Mouse (Mus musculus): ENCODE data around the gene Tnrc6a. TPM values are rescaled to one million over a fixed set of nuclear protein-coding genes. Genes with fewer than 3 reads are reported as not detected.
A peak's percentile ranks its signal among the peaks of the same experiment; 100 is the strongest.

Tnrc6a gene
- polyA plus RNA-seq, 1 experiment from 2014 or later, result 68.3 TPM

DNA sequence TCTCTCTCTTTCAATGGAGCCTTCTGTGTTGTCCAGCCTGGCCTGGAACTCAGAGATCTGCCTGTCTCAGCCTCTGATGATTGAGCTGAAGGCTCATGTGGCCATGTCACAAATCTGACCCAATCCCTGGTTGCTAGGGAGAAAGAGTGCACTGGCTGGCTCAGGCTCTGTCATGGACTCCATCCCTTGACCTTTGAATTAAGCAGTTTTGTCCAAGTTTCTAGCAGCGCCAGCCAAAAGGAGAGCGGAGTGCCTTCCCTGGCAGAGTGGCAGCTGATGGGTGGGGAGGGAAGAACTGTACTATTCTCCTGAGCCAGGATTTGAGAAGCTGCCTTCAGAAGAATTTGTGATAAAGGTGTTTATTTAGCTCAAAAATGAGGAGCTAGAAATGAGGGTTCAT is 17.4 kb upstream of the Tnrc6a start:
- Histone ChIP-seq H3K27me3 (no peaks in the 10 kb centered on the region), H3K9me3 (no peaks in the 10 kb centered on the region), H3K4me2 (no peak overlapping the region), H3K4me3 (no peak overlapping the region), H3K4me1 (peaks cover 12% of the 10 kb centered on the region), H3K9ac (no peak overlapping the region), H3K27ac (no peak overlapping the region), H3K36me3 (no peaks in the 10 kb centered on the region)
- WGBS, result 91% methylated on average over 2 of the region's 2 CpGs
- no peak for ATAC-seq (ENCODE audit: insufficient number of reproducible peaks, insufficient read depth, low FRiP score, low TSS enrichment, low read depth)

DNA sequence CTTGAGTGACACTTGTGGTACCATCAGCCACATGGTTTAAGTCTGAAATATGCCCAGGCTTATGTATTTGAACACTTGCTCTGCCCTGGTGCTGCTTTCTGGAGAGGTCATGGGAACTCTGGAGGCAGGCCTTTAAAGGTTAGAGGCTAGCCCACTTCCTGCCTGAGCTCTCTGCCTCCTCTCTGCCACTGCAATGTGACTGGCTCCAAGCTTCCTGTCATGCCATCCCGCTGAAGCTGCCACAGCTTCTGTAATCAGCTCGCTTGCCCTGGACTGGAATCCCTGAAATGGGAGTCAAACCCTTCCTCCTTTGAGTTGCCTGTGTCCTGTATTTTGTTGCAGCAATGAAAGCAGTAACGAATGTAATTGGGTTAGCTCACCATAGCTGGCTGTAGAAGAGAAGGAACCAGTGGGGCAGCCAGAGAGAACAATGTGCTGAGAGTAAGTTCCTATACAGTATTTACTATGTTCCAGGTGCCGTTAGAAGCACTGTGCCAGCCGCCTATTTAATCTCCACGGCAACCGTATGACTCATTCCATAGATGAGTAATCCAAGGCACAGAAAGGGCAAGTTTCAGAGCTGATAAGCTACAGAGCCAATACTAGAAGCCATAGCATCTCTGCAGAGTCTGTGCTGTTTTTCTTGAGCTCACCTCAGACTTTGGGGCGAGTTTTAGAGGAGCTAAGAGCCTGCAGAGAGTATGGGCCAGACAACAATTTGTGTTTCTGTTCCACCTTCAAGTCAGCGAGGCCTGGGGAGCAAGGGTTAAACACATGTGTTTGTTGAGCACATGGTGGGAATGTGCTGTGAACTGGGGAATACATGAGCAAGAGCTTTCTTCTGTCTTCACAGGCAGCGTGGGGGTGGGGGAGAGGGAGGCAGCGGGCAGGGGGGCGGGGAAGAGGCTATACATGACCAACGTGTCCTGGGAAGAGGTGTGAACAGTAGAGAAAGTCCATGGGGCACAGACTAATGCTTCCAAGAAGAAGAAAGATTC is 15.3 kb upstream of the Tnrc6a start:
- Histone ChIP-seq H3K4me1 (peaks cover 12% of the 10 kb centered on the region), H3K36me3 (no peaks in the 10 kb centered on the region), H3K4me2 (no peak overlapping the region), H3K9ac (no peak overlapping the region), H3K27ac (no peak overlapping the region; the same call in 1 of the 2 replicates), H3K4me3 (no peak overlapping the region), H3K9me3 (no peaks in the 10 kb centered on the region), H3K27me3 (no peaks in the 10 kb centered on the region)
- WGBS, result 60% methylated on average over 13 of the region's 13 CpGs
- no peak for ATAC-seq (ENCODE audit: insufficient number of reproducible peaks, insufficient read depth, low FRiP score, low TSS enrichment, low read depth)

DNA sequence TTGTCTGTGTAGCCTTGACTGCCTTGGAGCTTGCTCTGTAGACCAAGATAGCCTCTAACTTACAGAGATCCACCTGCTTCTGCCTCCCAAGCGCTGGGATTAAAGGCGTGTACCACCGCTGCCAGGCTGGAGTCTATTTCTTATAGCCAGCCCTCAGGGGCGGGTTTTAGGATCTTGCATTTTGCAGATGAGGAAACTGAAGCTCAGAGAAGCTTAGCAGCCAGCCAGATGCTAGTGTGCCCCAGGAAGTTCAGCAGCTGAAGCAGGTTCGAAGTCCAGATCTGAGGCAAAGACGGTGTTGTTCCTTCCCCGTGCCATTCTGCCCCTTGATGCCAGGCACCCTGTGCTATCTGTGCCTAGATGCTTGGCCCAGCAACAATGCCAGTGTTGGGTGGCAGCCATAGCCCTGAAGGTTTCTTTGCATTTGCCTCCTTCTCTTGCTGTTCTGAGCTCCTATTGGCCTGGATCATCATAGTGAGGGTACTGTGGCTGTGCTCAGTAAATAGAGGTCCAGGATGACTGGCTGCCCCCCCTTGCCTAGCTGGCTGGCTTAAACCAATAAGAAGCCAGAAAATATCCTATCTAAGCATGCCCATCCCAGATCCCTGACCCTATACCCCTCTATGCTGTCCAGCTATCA is 14.2 kb upstream of the Tnrc6a start:
- Histone ChIP-seq H3K27ac (no peak overlapping the region), H3K9me3 (no peaks in the 10 kb centered on the region), H3K4me2 (no peak overlapping the region), H3K4me1 (peaks cover 12% of the 10 kb centered on the region), H3K9ac (no peak overlapping the region), H3K27me3 (no peaks in the 10 kb centered on the region), H3K4me3 (no peak overlapping the region), H3K36me3 (no peaks in the 10 kb centered on the region)
- 87% methylated on average over 7 of the region's 7 CpGs for WGBS
- ATAC-seq (ENCODE audit: insufficient number of reproducible peaks, insufficient read depth, low FRiP score, low TSS enrichment, low read depth), result no peak

DNA sequence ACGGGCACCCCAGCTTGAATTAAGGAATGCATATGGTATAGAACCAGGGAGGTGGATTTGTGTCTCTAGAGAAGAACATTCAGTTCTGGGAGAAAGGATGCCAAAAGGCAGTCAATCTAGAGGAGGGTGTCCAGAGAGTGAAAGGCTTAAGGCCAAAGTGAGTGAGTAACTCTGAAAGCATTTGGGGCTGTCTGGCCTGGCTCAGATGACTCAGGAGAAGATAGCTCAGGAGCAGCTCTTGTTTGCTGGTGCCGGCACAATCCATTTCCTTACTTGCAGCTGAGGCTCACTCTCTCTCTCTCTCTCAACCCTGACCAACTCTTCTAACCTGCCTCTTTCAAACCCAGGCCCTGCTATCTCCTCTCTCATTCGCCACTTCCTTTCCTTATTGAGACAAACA is 13.6 kb upstream of the Tnrc6a start:
- H3K36me3 ChIP-seq, result no peaks in the 10 kb centered on the region
- H3K4me2 ChIP-seq, result no peak overlapping the region
- no peak overlapping the region for H3K27ac ChIP-seq
- H3K27me3 ChIP-seq, result no peaks in the 10 kb centered on the region
- ATAC-seq (ENCODE audit: insufficient number of reproducible peaks, insufficient read depth, low FRiP score, low TSS enrichment, low read depth), result no peak
- 57% methylated on average over 3 of the region's 3 CpGs for WGBS
- H3K4me1 ChIP-seq, result peaks cover 12% of the 10 kb centered on the region
- H3K9ac ChIP-seq, result no peak overlapping the region
- no peaks in the 10 kb centered on the region for H3K9me3 ChIP-seq
- H3K4me3 ChIP-seq, result no peak overlapping the region

DNA sequence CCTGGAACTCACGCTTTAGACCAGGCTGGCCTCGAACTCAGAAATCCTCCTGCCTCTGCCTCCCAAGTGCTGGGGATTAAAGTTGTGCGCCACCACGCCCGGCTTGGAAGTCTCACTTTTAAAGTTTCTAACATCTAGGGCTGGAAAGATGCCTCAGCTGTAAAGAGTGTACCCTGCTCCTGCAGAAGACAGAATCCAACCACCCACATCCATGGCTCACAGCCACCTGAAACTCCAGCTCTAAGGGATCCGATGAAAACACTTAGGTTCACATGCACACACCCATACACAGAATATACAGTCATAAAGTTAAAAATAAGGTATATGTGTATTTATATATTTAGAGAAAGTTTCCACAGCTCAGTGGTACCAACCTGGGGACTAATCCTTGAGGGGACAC is 10.1 kb upstream of the Tnrc6a start:
- WGBS, result 93% methylated on average over 6 of the region's 6 CpGs

DNA sequence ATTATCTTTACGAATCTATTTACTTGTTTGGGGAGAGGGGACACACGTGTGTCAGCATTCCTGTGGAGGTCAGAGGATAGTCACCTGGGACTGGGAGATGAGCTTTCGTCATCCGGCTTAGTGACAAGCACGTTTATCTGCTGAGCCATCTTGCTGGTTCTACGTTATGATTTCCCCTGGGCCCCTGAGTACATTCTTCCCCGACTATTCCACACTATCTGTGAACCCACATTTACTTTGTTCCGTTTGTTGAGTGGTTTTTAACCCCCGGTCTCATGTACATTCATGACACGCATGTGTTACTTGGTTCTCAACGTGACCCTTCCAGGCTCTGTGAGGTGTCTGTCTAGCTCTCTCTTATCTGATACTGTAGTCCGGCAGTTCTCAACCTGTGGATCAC is 6.9 kb upstream of the Tnrc6a start:
- no peak overlapping the region for H3K4me2 ChIP-seq
- no peak overlapping the region for H3K27ac ChIP-seq
- no peaks in the 10 kb centered on the region for H3K4me1 ChIP-seq
- H3K4me3 ChIP-seq, result no peak overlapping the region
- no peaks in the 10 kb centered on the region for H3K36me3 ChIP-seq
- WGBS, result 76% methylated on average over 12 of the region's 12 CpGs
- no peak overlapping the region for H3K9ac ChIP-seq
- ATAC-seq (ENCODE audit: insufficient number of reproducible peaks, insufficient read depth, low FRiP score, low TSS enrichment, low read depth), result no peak
- H3K27me3 ChIP-seq, result no peaks in the 10 kb centered on the region
- no peaks in the 10 kb centered on the region for H3K9me3 ChIP-seq

More for the DNA sequence above, 10.1 kb upstream of the Tnrc6a start:
- no peak overlapping the region for H3K4me2 ChIP-seq
- H3K36me3 ChIP-seq, result no peaks in the 10 kb centered on the region
- H3K27ac ChIP-seq, result no peak overlapping the region
- ATAC-seq (ENCODE audit: insufficient number of reproducible peaks, insufficient read depth, low FRiP score, low TSS enrichment, low read depth), result no peak
- H3K4me1 ChIP-seq, result peaks cover 8% of the 10 kb centered on the region
- H3K9ac ChIP-seq, result no peak overlapping the region
- H3K9me3 ChIP-seq, result no peaks in the 10 kb centered on the region
- H3K27me3 ChIP-seq, result no peaks in the 10 kb centered on the region
- no peak overlapping the region for H3K4me3 ChIP-seq

DNA sequence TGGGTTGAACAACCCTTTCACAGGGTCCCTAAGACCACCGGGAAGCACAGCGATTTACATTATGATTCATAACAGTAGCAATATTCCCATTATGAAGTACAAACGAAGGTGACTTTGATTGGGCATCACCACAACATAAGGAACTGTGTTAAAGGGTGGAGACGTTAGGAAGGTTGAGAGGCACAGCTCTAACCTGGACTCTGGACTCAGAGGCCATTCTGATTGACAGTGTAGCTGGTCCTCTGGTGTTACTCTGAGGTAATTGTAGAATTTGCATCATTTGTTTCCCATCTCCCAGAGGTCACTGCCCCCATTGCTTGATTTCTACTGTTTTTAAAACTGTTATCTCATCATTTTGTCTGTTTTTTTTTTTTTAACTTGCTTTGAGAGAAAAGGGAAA is 6.5 kb upstream of the Tnrc6a start:
- no peaks in the 10 kb centered on the region for H3K36me3 ChIP-seq
- H3K9ac ChIP-seq, result no peak overlapping the region
- H3K9me3 ChIP-seq, result no peaks in the 10 kb centered on the region
- no peak for ATAC-seq (ENCODE audit: insufficient number of reproducible peaks, insufficient read depth, low FRiP score, low TSS enrichment, low read depth)
- H3K27me3 ChIP-seq, result no peaks in the 10 kb centered on the region
- no peaks in the 10 kb centered on the region for H3K4me1 ChIP-seq
- H3K4me3 ChIP-seq, result no peak overlapping the region
- WGBS, result 82% methylated on average over 4 of the region's 4 CpGs
- no peak overlapping the region for H3K4me2 ChIP-seq
- H3K27ac ChIP-seq, result no peak overlapping the region

DNA sequence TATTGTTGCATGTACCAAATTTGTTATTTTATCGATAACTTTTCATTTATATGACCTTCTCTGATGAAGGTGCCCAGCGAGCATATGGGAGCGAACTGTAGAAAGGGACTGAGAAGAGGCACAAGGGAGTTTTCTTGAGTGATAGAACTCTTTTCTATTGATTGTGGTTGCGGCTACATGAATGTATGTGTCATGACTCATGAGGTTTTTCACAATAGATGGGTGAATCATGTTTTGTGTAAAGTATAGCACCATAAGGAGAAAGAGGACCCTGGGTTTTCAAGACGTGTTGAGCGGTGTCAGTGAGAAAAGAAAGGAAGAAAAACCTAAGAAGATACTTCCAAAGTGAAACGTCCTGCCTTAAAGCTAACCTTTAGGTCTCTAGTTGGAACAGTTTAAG is 3.2 kb upstream of the Tnrc6a start:
- Histone ChIP-seq H3K4me2 (no peak overlapping the region), H3K9me3 (no peaks in the 10 kb centered on the region), H3K4me3 (no peak overlapping the region), H3K4me1 (peaks cover 8% of the 10 kb centered on the region), H3K36me3 (no peaks in the 10 kb centered on the region), H3K27me3 (no peaks in the 10 kb centered on the region), H3K9ac (no peak overlapping the region), H3K27ac (no peak overlapping the region)
- no peak for ATAC-seq (ENCODE audit: insufficient number of reproducible peaks, insufficient read depth, low FRiP score, low TSS enrichment, low read depth)
- 88% methylated on average over 7 of the region's 7 CpGs for WGBS

DNA sequence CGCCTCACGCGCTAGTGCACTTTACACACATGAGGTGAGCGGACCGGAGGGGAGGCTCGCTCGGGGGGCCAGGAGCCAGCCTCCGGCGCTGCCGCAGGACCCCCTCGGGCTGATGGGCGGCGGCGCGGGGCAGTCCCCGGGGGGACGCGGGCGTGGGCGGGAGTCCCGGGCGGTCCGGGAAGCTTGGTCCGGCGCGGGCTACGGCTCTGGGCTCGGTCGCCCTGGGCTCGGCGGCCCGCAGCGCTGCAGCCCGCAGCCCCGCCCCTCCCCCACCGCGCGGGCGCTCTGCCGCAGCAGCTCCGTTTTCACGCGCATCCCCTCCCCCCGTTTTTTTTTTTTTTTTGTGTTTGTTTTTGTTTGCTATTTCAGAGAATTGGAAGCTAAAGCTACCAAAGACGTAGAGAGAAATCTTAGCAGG is 623 bp downstream of the Tnrc6a start:
- ATAC-seq (ENCODE audit: insufficient number of reproducible peaks, insufficient read depth, low FRiP score, low TSS enrichment, low read depth), result no peak
- WGBS, result under 1% methylated on average over 43 of the region's 45 CpGs

DNA sequence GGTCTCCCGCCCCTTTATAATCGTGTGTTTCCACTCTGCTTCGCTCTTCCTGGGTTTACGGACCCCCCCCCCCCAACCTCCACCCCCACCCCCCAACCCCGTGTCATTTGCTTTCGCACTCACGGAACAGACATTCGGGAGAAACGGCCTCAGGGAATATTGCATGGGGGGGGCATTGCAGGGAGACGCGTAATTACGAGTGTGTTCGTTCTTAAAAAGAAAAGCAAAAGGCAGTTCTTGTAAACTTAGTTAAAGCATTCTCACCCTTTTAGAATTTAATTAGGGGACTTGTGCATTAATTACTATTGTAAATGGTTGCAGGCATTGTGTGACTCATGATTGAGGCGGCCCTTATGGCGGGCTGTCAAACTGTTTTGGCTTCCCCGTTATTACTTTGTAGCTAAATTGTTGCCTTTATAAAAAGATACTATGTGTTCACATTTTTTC is 1.1 kb downstream of the Tnrc6a start:
- ATAC-seq (ENCODE audit: insufficient number of reproducible peaks, insufficient read depth, low FRiP score, low TSS enrichment, low read depth), result no peak
- Histone ChIP-seq H3K36me3 (peaks cover 8% of the 10 kb centered on the region; the same call in 1 of the 2 replicates), H3K4me1 (peaks cover 23% of the 10 kb centered on the region), H3K27ac (peak overlapping the region; percentile 98), H3K4me2 (peak overlapping the region; percentile 69), H3K9ac (peak overlapping the region; percentile 96), H3K9me3 (no peaks in the 10 kb centered on the region), H3K27me3 (no peaks in the 10 kb centered on the region), H3K4me3 (peak overlapping the region; percentile 88)
- under 1% methylated on average over 16 of the region's 16 CpGs for WGBS

More for the DNA sequence above, 623 bp downstream of the Tnrc6a start:
- Histone ChIP-seq H3K4me3 (peak overlapping the region; percentile 88), H3K4me2 (peak overlapping the region; percentile 69), H3K36me3 (peaks cover 8% of the 10 kb centered on the region; the same call in 1 of the 2 replicates), H3K27me3 (no peaks in the 10 kb centered on the region), H3K4me1 (peaks cover 23% of the 10 kb centered on the region), H3K27ac (peak overlapping the region; percentile 98), H3K9me3 (no peaks in the 10 kb centered on the region), H3K9ac (peak overlapping the region; percentile 96)

DNA sequence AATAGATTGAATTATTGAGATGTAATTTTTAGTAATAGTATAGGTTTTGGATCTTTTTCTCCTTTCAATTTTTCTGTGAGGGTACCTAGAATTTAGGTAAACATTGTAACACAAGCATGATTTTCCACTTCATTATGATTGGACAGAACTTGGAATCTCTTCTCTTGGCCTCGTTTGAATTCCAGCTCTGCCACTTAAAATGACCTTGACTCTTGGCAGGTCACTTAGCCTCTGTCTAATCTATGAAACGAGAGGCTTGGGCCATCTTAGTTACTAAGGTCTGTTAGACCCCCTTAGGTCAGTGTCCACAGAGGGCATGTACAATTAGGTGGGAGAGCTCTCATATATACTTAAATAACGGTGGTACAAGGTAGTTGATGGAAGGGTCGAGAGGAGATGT is 2.4 kb downstream of the Tnrc6a start:
- no peak overlapping the region for H3K4me2 ChIP-seq
- no peak overlapping the region for H3K4me3 ChIP-seq
- 49% methylated on average over 4 of the region's 4 CpGs for WGBS
- no peaks in the 10 kb centered on the region for H3K27me3 ChIP-seq
- no peak overlapping the region for H3K9ac ChIP-seq
- peaks cover 23% of the 10 kb centered on the region for H3K4me1 ChIP-seq
- no peak for ATAC-seq (ENCODE audit: insufficient number of reproducible peaks, insufficient read depth, low FRiP score, low TSS enrichment, low read depth)
- H3K27ac ChIP-seq, result no peak overlapping the region
- H3K9me3 ChIP-seq, result no peaks in the 10 kb centered on the region
- H3K36me3 ChIP-seq, result peaks cover 13% of the 10 kb centered on the region; the same call in 1 of the 2 replicates

Measured in embryonic facial prominence, embryonic 13.5 days (tissue).